8 mouse cellular contexts compared by ENCODE assay signal in the genomic region with DNA sequence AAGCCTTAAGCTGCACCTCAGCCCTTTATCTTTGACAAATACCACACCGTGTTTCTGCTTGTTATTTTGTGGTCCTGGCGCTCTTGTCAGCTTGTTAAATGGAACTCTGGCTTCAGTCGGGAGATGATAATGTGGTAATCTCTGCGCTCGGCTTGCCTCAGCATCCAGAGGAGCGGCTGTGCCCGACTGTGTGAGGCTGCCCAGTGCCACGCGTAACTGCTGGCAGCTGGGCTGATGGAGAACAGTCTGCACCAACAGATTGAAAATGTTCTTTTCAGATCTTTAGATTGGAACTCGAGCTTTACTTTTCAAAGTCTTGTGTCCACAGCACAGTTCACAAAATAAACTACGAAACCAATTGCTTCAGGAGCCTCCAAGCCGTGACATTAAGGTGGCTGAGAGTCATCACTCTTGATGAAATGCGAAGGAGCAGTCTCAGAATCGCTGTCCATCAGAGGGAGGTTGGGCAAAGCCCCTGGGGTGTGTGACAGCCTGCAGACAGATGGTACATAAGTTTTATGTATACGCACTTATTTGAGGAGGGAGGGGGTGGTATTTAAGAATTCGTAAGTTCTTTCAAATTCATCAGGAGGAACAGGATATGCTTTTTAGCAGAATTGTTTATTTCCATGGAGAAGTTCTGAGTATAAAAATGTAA.
A peak's percentile ranks its signal among the peaks of the same experiment; 100 is the strongest.
DNase-seq lines count a peak whose midpoint lies in the region; ATAC-seq lines count a peak whose summit lies in the region.

No protein-coding gene starts in this region.

- peak overlapping the region; percentile 47 for H3K27ac ChIP-seq in limb, embryonic 10.5 days

- 27% methylated on average over 16 of the region's 16 CpGs for WGBS in limb, embryonic 10.5 days

- peak overlapping the region; percentile 9; the same call in 1 of the 2 replicates for H3K4me3 ChIP-seq in limb, embryonic 10.5 days

- H3K36me3 ChIP-seq in limb, embryonic 10.5 days: no peaks in the 10 kb centered on the region

- peaks cover 41% of the 10 kb centered on the region for H3K4me1 ChIP-seq in limb, embryonic 10.5 days

- intact Hi-C loops in gastrocnemius, postnatal 14 days (cut with DNase I; ENCODE audit: low total_unique reads): no loop called here

- no peaks in the 10 kb centered on the region for H3K27me3 ChIP-seq in limb, embryonic 10.5 days (ENCODE audit: low read depth, poor library complexity, severe bottlenecking)

- ATAC-seq in megakaryocyte-erythroid progenitor cell, adult 5-6 weeks (replicated peaks; ENCODE audit: low FRiP score, low TSS enrichment, poor library complexity, severe bottlenecking): no peak

- DNase-seq in gastrocnemius, postnatal 14 days: peak; percentile 5
- DNase-seq in gastrocnemius, postnatal 25 days: no peak
- DNase-seq in cerebellum, adult 9-11 months: peak; percentile 7
- peak; percentile 16 to 37 for DNase-seq in frontal cortex, adult 2 months (ENCODE audit: extremely low spot score in 1 of 2, low spot score in 1 of 2)
- DNase-seq in limb, embryonic 10.5 days (ENCODE audit: low spot score): peak; percentile 33
- DNase-seq in right cerebral cortex, postnatal 36 days (ENCODE audit: low spot score in 2 of 2): peak; percentile 13 to 29
- no peak for DNase-seq in MN1 (ENCODE audit: low spot score)

- H3K9me3 ChIP-seq in limb, embryonic 10.5 days (replicated peaks): no peaks in the 10 kb centered on the region

Comparison
In these comparisons a context has a peak if more than half of its experiments do, and no peak if none do; other contexts are left out.
1. DNase-seq: peak in gastrocnemius, postnatal 14 days (single experiment), cerebellum, adult 9-11 months (single experiment), frontal cortex, adult 2 months (2 of 2), limb, embryonic 10.5 days (single experiment) and right cerebral cortex, postnatal 36 days (2 of 2); none in gastrocnemius, postnatal 25 days (single experiment) and MN1 (single experiment).